Mouse (Mus musculus) adrenal gland, adult (tissue): Measurements from ENCODE around the gene Tmeff2.

Experiments used
- DNase-seq, 2 experiments: peaks; one replicate each; pipeline ENCODE4 v3.0.0; 2022 to 2023; ENCODE audit warnings: low spot score in 1 of 2; ENCODE audit not compliant: inconsistent age in 2 of 2

Tmeff2 gene

GRCm38 (mm10) chr1:51101034-51101590, 200.7 kb downstream of the Tmeff2 start:
- no peak for DNase-seq

GRCm38 (mm10) chr1:51104698-51105097, 204.3 kb downstream of the Tmeff2 start:
- DNase-seq: no peak

- no peak for DNase-seq
Measured at GRCm38 (mm10) chr1:51106401-51106920, 206.0 kb downstream of the Tmeff2 start.

GRCm38 (mm10) chr1:51107299-51107698, 206.9 kb downstream of the Tmeff2 start:
- no peak for DNase-seq

- no peak for DNase-seq
Measured at GRCm38 (mm10) chr1:51114721-51115120, 214.3 kb downstream of the Tmeff2 start.

- DNase-seq: no peak
Measured at GRCm38 (mm10) chr1:51115761-51116160, 215.3 kb downstream of the Tmeff2 start.

- DNase-seq: no peak
Measured at GRCm38 (mm10) chr1:51117830-51118229, 217.4 kb downstream of the Tmeff2 start.

- DNase-seq: no peak
Measured at GRCm38 (mm10) chr1:51125671-51126424, 225.4 kb downstream of the Tmeff2 start.

DNA sequence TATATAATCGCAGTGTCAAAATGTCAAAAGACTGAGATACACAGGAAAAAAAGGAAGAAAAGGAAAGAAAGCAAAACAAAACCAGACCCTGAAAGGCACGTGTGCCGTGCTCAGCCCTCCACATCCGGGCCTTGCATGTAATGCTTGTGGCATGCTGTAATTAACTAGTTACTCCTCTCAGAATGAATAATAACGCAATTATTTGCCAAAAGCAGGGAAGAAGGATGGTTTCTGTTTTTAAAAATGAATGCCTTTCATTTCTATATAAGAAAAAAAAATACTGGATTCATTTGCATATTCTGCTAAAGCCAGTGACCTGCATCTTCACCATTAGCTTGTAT, 225.9 kb downstream of the Tmeff2 start:
- no peak for DNase-seq

GRCm38 (mm10) chr1:51136792-51137191, 236.3 kb downstream of the Tmeff2 start:
- peak; percentile 11 to 42 for DNase-seq

GRCm38 (mm10) chr1:51139605-51140004, 239.2 kb downstream of the Tmeff2 start:
- no peak for DNase-seq

- DNase-seq: no peak
Measured at GRCm38 (mm10) chr1:51141381-51141780, 240.9 kb downstream of the Tmeff2 start.

- DNase-seq: no peak
Measured at GRCm38 (mm10) chr1:51142729-51143128, 242.3 kb downstream of the Tmeff2 start.

GRCm38 (mm10) chr1:51145693-51146092, 245.2 kb downstream of the Tmeff2 start:
- no peak for DNase-seq

DNA sequence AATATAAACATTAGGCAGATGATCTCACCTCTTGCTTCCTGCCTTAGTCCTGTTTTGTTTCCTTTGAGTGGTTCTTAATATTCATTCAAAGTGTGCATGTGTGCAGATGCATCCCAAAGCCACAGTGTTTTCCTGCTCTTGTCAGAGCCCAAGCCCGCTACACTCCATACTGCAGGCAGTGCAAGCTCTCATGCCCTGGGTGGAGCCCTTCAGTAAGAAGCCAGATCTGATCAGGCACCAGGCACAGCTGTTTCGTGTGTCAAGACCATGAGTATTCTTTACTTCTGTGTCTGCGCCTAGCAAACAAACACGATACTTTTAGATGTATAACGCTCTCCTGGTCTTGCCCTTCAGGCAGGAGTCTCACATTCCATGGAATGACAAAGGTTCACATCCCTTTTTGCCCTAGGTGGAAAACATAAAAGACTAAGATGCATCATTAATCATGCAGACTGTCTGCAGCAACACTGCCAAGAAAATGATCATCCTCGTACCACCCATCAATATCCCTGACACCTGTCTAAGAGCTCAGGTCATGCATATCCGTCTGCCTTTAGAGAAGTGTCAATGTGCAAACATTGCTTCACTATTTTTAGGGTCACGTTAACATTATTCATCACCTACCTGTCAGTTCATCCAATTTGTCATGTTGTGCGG, 248.2 kb downstream of the Tmeff2 start:
- peak; percentile 6 to 36 for DNase-seq

DNA sequence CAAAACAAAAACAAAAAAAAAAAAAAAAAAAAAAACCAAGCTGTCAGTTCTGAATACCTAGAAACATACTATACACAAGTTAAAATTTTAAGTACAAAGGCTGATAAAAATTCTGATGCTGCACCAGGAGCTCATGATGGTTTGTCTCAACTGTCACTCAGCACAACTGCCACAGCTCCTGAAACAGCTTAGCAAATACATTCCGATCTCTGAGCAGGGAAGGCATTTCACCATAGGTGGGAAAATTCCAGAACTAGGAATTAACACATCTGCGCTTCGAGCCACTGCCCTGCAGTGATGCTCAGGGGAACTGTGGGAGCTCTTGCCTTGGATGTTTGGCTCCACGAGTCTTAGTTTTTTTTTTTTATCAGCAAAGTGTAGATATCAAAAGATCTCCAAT, 249.0 kb downstream of the Tmeff2 start:
- DNase-seq: no peak

GRCm38 (mm10) chr1:51149890-51150289, 249.4 kb downstream of the Tmeff2 start:
- DNase-seq: no peak

DNA sequence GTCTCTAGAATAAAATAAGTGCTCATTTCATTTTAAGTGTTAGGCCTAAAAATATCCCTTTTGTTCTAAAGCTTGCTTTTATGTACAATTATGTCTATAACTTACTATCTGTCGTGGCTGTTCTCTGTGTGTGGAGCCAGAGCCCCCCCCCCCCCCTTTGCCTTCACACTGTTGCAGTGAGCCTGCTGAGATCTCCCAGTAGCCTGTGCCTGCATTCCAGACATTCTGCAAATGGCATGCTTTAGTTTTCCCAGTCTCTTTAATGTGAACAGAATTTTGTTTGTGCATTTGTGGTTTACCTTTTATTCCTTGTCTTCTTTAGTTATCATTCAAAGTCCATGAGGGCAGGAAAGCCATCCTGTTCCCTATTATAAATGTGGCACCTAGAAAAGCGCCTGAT, 251.6 kb downstream of the Tmeff2 start:
- no peak for DNase-seq

GRCm38 (mm10) chr1:51152856-51153255, 252.4 kb downstream of the Tmeff2 start:
- peak in 1 of 2 experiments; percentile 39 for DNase-seq

- DNase-seq: no peak
Measured at GRCm38 (mm10) chr1:51184276-51184675, 283.8 kb downstream of the Tmeff2 start.

GRCm38 (mm10) chr1:51189008-51189407, 288.6 kb downstream of the Tmeff2 start:
- DNase-seq: no peak

- no peak for DNase-seq
Measured at GRCm38 (mm10) chr1:51191253-51191652, 290.8 kb downstream of the Tmeff2 start.
